Mouse (Mus musculus): ENCODE results near the gene Spo11.
A peak's percentile ranks its signal among the peaks of the same experiment; 100 is the strongest.

The Spo11 gene

GRCm38 (mm10) chr2:172977409-172978130, at the start of gene Spo11:
Gene Spo11, plus strand, starts transcription at chr2:172977700.
- DNase-seq (ENCODE audit: low read depth, low spot score), result peak; percentile 67

GRCm38 (mm10) chr2:172929905-172930436, 47.5 kb upstream of the Spo11 start:
- DNase-seq (ENCODE audit: low read depth, low spot score), result no peak

GRCm38 (mm10) chr2:172931137-172931898, 46.2 kb upstream of the Spo11 start:
- DNase-seq (ENCODE audit: low read depth, low spot score), result no peak

GRCm38 (mm10) chr2:172933631-172934419, 43.7 kb upstream of the Spo11 start:
- DNase-seq (ENCODE audit: low read depth, low spot score), result no peak

- DNase-seq (ENCODE audit: low read depth, low spot score), result no peak
Observed at GRCm38 (mm10) chr2:172934420-172934788, 43.1 kb upstream of the Spo11 start.

- no peak for DNase-seq (ENCODE audit: low read depth, low spot score)
Observed at GRCm38 (mm10) chr2:172934891-172935740, 42.4 kb upstream of the Spo11 start.

GRCm38 (mm10) chr2:172935776-172936562, 41.5 kb upstream of the Spo11 start:
- DNase-seq (ENCODE audit: low read depth, low spot score), result no peak

GRCm38 (mm10) chr2:172936844-172937243, 40.7 kb upstream of the Spo11 start:
- no peak for DNase-seq (ENCODE audit: low read depth, low spot score)

- DNase-seq (ENCODE audit: low read depth, low spot score), result peak; percentile 6
Observed at GRCm38 (mm10) chr2:172937326-172938190, 39.9 kb upstream of the Spo11 start.

- DNase-seq (ENCODE audit: low read depth, low spot score), result no peak
Observed at GRCm38 (mm10) chr2:172938761-172939638, 38.5 kb upstream of the Spo11 start.

GRCm38 (mm10) chr2:172939639-172940002, 37.9 kb upstream of the Spo11 start:
- no peak for DNase-seq (ENCODE audit: low read depth, low spot score)

GRCm38 (mm10) chr2:172940003-172940798, 37.3 kb upstream of the Spo11 start, which contains the start of gene Bmp7:
Gene Bmp7, minus strand, starts transcription at chr2:172940321.
- no peak for DNase-seq (ENCODE audit: low read depth, low spot score)

GRCm38 (mm10) chr2:172940799-172941163, 36.7 kb upstream of the Spo11 start:
- no peak for DNase-seq (ENCODE audit: low read depth, low spot score)

GRCm38 (mm10) chr2:172949051-172949450, 28.4 kb upstream of the Spo11 start:
- DNase-seq (ENCODE audit: low read depth, low spot score), result peak; percentile 35

GRCm38 (mm10) chr2:172950119-172950676, 27.3 kb upstream of the Spo11 start:
- DNase-seq (ENCODE audit: low read depth, low spot score), result no peak

- no peak for DNase-seq (ENCODE audit: low read depth, low spot score)
Observed at GRCm38 (mm10) chr2:172950722-172951121, 26.8 kb upstream of the Spo11 start.

- DNase-seq (ENCODE audit: low read depth, low spot score), result peak; percentile 19
Observed at GRCm38 (mm10) chr2:172951976-172952375, 25.5 kb upstream of the Spo11 start.

Measured in A20 (cell line).